Mouse (Mus musculus): ENCODE measurements around the gene Xrra1.
A peak's percentile ranks its signal among the peaks of the same experiment; 100 is the strongest.
"Not testable (repeated sequence)": the region's sequence is repeated elsewhere in the genome, so short reads cannot be mapped to it uniquely, and the experiment has no call there.

Xrra1 gene

GRCm38 (mm10) chr7:99858813-99859585, at the start of gene Xrra1:
TSS of gene Xrra1 (plus strand) at chr7:99859116.
- DNase-seq, result peak; percentile 95

- no peak for DNase-seq
These were observed 48.1 kb upstream of the Xrra1 start for GRCm38 (mm10) chr7:99810814-99811213.

GRCm38 (mm10) chr7:99811661-99812060, 47.3 kb upstream of the Xrra1 start:
- DNase-seq, result no peak

- DNase-seq, result peak; percentile 73
These were observed 45.5 kb upstream of the Xrra1 start for GRCm38 (mm10) chr7:99813394-99813793.

GRCm38 (mm10) chr7:99818181-99818725, 40.7 kb upstream of the Xrra1 start:
- not testable (repeated sequence) for DNase-seq

- no peak for DNase-seq
These were observed 37.0 kb upstream of the Xrra1 start for GRCm38 (mm10) chr7:99821953-99822352.

GRCm38 (mm10) chr7:99822426-99822825, 36.5 kb upstream of the Xrra1 start:
- DNase-seq, result no peak

- no peak for DNase-seq
These were observed 35.8 kb upstream of the Xrra1 start for GRCm38 (mm10) chr7:99823045-99823663.

- no peak for DNase-seq
These were observed 34.0 kb upstream of the Xrra1 start for GRCm38 (mm10) chr7:99824649-99825483.

GRCm38 (mm10) chr7:99825511-99825910, 33.4 kb upstream of the Xrra1 start:
- no peak for DNase-seq

- no peak for DNase-seq
These were observed 32.8 kb upstream of the Xrra1 start for GRCm38 (mm10) chr7:99826096-99826495.

- peak; percentile 95 for DNase-seq
These were observed 30.8 kb upstream of the Xrra1 start, which contains the start of gene Neu3 for GRCm38 (mm10) chr7:99828083-99828570. TSS of gene Neu3 (minus strand) at chr7:99828417.

GRCm38 (mm10) chr7:99833115-99833845, 25.6 kb upstream of the Xrra1 start:
- DNase-seq, result no peak

- DNase-seq, result no peak
These were observed 25.1 kb upstream of the Xrra1 start for GRCm38 (mm10) chr7:99833846-99834222.

GRCm38 (mm10) chr7:99834314-99834853, 24.5 kb upstream of the Xrra1 start:
- no peak for DNase-seq

- DNase-seq, result peak; percentile 30
These were observed 22.1 kb upstream of the Xrra1 start for GRCm38 (mm10) chr7:99836781-99837180.

- DNase-seq, result no peak
These were observed 21.4 kb upstream of the Xrra1 start for GRCm38 (mm10) chr7:99837358-99838071.

GRCm38 (mm10) chr7:99838241-99838640, 20.7 kb upstream of the Xrra1 start:
- DNase-seq, result no peak

- no peak for DNase-seq
These were observed 13.2 kb upstream of the Xrra1 start for GRCm38 (mm10) chr7:99845533-99846236.

GRCm38 (mm10) chr7:99850534-99850933, 8.4 kb upstream of the Xrra1 start:
- no peak for DNase-seq

GRCm38 (mm10) chr7:99851121-99851520, 7.8 kb upstream of the Xrra1 start:
- DNase-seq, result no peak

Data from lung, postnatal 14 days (tissue).